Mouse (Mus musculus) spleen, postnatal 10 days (tissue): ENCODE data around the gene Hspa1a.
"Not testable (repeated sequence)": the region's sequence is repeated elsewhere in the genome, so short reads cannot be mapped to it uniquely, and the experiment has no call there.

Source experiments
- DNase-seq, 2 experiments: peaks; one replicate each; pipeline ENCODE4 v3.0.0; 2021 to 2022; ENCODE audit warnings: low spot score in 2 of 2

Gene Hspa1a

GRCm38 (mm10) chr17:34948721-34949552 is 23.0 kb downstream of the Hspa1a start:
- not testable (repeated sequence) for DNase-seq

GRCm38 (mm10) chr17:34947606-34948005 is 24.4 kb downstream of the Hspa1a start:
- peak in 1 of 2 experiments; percentile 29 for DNase-seq

GRCm38 (mm10) chr17:34946486-34947140 is 25.3 kb downstream of the Hspa1a start:
- no peak for DNase-seq

- DNase-seq = no peak
Measured at GRCm38 (mm10) chr17:34944362-34944761, 27.6 kb downstream of the Hspa1a start.

- DNase-seq = no peak
Measured at GRCm38 (mm10) chr17:34943128-34943815, 28.7 kb downstream of the Hspa1a start.

GRCm38 (mm10) chr17:34941344-34942041 is 30.5 kb downstream of the Hspa1a start:
- no peak for DNase-seq

GRCm38 (mm10) chr17:34937960-34938505 is 33.9 kb downstream of the Hspa1a start:
- DNase-seq = no peak

- no peak for DNase-seq
Measured at GRCm38 (mm10) chr17:34934830-34935229, 37.1 kb downstream of the Hspa1a start.

- no peak for DNase-seq
Measured at GRCm38 (mm10) chr17:34934031-34934430, 37.9 kb downstream of the Hspa1a start.

- DNase-seq = peak in 1 of 2 experiments; percentile 46
Measured at GRCm38 (mm10) chr17:34932287-34932686, 39.7 kb downstream of the Hspa1a start.

- peak; percentile 34 to 47 for DNase-seq
Measured at GRCm38 (mm10) chr17:34931735-34932098, 40.2 kb downstream of the Hspa1a start.

GRCm38 (mm10) chr17:34931061-34931734 is 40.8 kb downstream of the Hspa1a start, which contains the start of gene Neu1:
Gene Neu1 (plus strand): TSS chr17:34931253.
- DNase-seq = peak; percentile 84 to 97

- DNase-seq = no peak
Measured at GRCm38 (mm10) chr17:34928841-34929240, 43.1 kb downstream of the Hspa1a start.

- no peak for DNase-seq
Measured at GRCm38 (mm10) chr17:34927306-34928019, 44.5 kb downstream of the Hspa1a start.

- DNase-seq = no peak
Measured at GRCm38 (mm10) chr17:34924258-34924657, 47.7 kb downstream of the Hspa1a start.

GRCm38 (mm10) chr17:34922939-34923338 is 49.0 kb downstream of the Hspa1a start:
- no peak for DNase-seq
